In genomic region chr2:165849129-165849528, GRCm38 (mm10) we compare ENCODE assay signal across 9 mouse cellular contexts. TPM values are rescaled to one million over a fixed set of nuclear protein-coding genes. Genes with fewer than 3 reads are reported as not detected.
A peak's percentile ranks its signal among the peaks of the same experiment; 100 is the strongest.
DNase-seq lines count a peak whose midpoint lies in the region; ATAC-seq and TF ChIP-seq lines count a peak whose summit lies in the region.
"Had no signal": no experiment of that assay in that cellular context is flagged by ENCODE, and none has a peak within 500 bp of the region (broad histone marks: within the 10 kb centered on the region; RNA-seq: fewer than 3 reads in every experiment).

No protein-coding gene starts in this region.

- H3K9ac ChIP-seq in intestine, embryonic 14.5 days (ENCODE audit: low read length): no peak overlapping the region
- no peak overlapping the region for H3K9ac ChIP-seq in intestine, postnatal 0 days (ENCODE audit: low read depth, low read length)
- H3K9ac ChIP-seq in hindbrain, embryonic 15.5 days: no peak overlapping the region
- no peak overlapping the region for H3K9ac ChIP-seq in liver, embryonic 13.5 days

- H3ac ChIP-seq in myocyte (ENCODE audit: control insufficient read depth, insufficient read length): no peak overlapping the region

- H3K4me1 ChIP-seq in intestine, embryonic 14.5 days (replicated peaks; ENCODE audit: control insufficient read depth, insufficient read depth, low read length): peaks cover 10% of the 10 kb centered on the region
- H3K4me1 ChIP-seq in intestine, postnatal 0 days (replicated peaks; ENCODE audit: control insufficient read depth, insufficient read depth, low read length): 0 out of 2 replicates have a peak, but pooled peaks cover 5% of the 10 kb centered on the region
- peaks cover 38% of the 10 kb centered on the region for H3K4me1 ChIP-seq in hindbrain, embryonic 15.5 days (replicated peaks)
- peaks cover 39% of the 10 kb centered on the region for H3K4me1 ChIP-seq in liver, embryonic 13.5 days (replicated peaks)

- WGBS in intestine, embryonic 14.5 days: 48% methylated on average over 5 of the region's 5 CpGs
- 35% methylated on average over 5 of the region's 5 CpGs for WGBS in intestine, postnatal 0 days
- WGBS in hindbrain, embryonic 15.5 days: 25% methylated on average over 5 of the region's 5 CpGs
- WGBS in liver, embryonic 13.5 days (ENCODE audit: insufficient replicate concordance): 52% methylated on average over 5 of the region's 5 CpGs

- no peak overlapping the region for H3K4me3 ChIP-seq in intestine, embryonic 14.5 days (ENCODE audit: low read depth, low read length)
- no peak overlapping the region for H3K4me3 ChIP-seq in intestine, postnatal 0 days (ENCODE audit: low read depth, low read length)
- no peak overlapping the region for H3K4me3 ChIP-seq in hindbrain, embryonic 15.5 days
- no peak overlapping the region for H3K4me3 ChIP-seq in liver, embryonic 13.5 days (replicated peaks)
- H3K4me3 ChIP-seq in myocyte: no peak overlapping the region
- H3K4me3 ChIP-seq: megakaryocyte, embryonic 14.5 days had no signal

- no peaks in the 10 kb centered on the region for H3K9me3 ChIP-seq in intestine, embryonic 14.5 days (ENCODE audit: control insufficient read depth, low read length)
- H3K9me3 ChIP-seq in intestine, postnatal 0 days (ENCODE audit: control insufficient read depth): no peaks in the 10 kb centered on the region
- H3K9me3 ChIP-seq in hindbrain, embryonic 15.5 days: no peaks in the 10 kb centered on the region
- no peaks in the 10 kb centered on the region for H3K9me3 ChIP-seq in liver, embryonic 13.5 days (replicated peaks)
- H3K9me3 ChIP-seq: megakaryocyte, embryonic 14.5 days had no signal

- H3K27ac ChIP-seq in intestine, embryonic 14.5 days (ENCODE audit: low read depth): no peak overlapping the region
- H3K27ac ChIP-seq in intestine, postnatal 0 days (ENCODE audit: low read depth, low read length): no peak overlapping the region; the same call in 1 of the 2 replicates
- H3K27ac ChIP-seq in hindbrain, embryonic 15.5 days (replicated peaks): 0 out of 2 replicates have a peak overlapping the region, but pooled peaks have one; percentile 32
- no peak overlapping the region for H3K27ac ChIP-seq in liver, embryonic 13.5 days

- TF ChIP-seq POLR2A in myocyte (IDR thresholded peaks at IDR 0.05; ENCODE audit: insufficient read length, low read depth): no peak

- peaks cover 53% of the 10 kb centered on the region for H3K79me2 ChIP-seq in myocyte (ENCODE audit: control insufficient read depth, insufficient read depth)

- no peak for DNase-seq in intestine, embryonic 14.5 days (ENCODE audit: low spot score)
- DNase-seq in adrenal gland, postnatal 25 days: peak; percentile 88
- peak; percentile 73 for DNase-seq in gastrocnemius, postnatal 14 days
- DNase-seq in liver, embryonic 13.5 days: no peak
- no peak for DNase-seq in embryo, embryonic 10 days (ENCODE audit: low spot score)

- H3K27me3 ChIP-seq in intestine, embryonic 14.5 days (replicated peaks; ENCODE audit: control insufficient read depth, insufficient read depth, low read length): no peaks in the 10 kb centered on the region
- no peaks in the 10 kb centered on the region for H3K27me3 ChIP-seq in intestine, postnatal 0 days (replicated peaks; ENCODE audit: control insufficient read depth, insufficient read depth, low read length)
- no peaks in the 10 kb centered on the region for H3K27me3 ChIP-seq in hindbrain, embryonic 15.5 days
- no peaks in the 10 kb centered on the region for H3K27me3 ChIP-seq in liver, embryonic 13.5 days
- H3K27me3 ChIP-seq in myocyte (ENCODE audit: control insufficient read depth, insufficient read depth, insufficient read length): no peaks in the 10 kb centered on the region
- H3K27me3 ChIP-seq: megakaryocyte, embryonic 14.5 days had no signal

- H3K36me3 ChIP-seq in intestine, embryonic 14.5 days (ENCODE audit: control insufficient read depth, insufficient read depth, low read length): peaks cover 62% of the 10 kb centered on the region
- peaks cover 77% of the 10 kb centered on the region for H3K36me3 ChIP-seq in intestine, postnatal 0 days (ENCODE audit: control insufficient read depth, insufficient read depth)
- peaks cover 16% of the 10 kb centered on the region for H3K36me3 ChIP-seq in hindbrain, embryonic 15.5 days
- peaks cover 93% of the 10 kb centered on the region for H3K36me3 ChIP-seq in liver, embryonic 13.5 days
- H3K36me3 ChIP-seq in myocyte (ENCODE audit: control insufficient read depth, insufficient read depth): peaks cover 22% of the 10 kb centered on the region

- no peak overlapping the region for H3K4me2 ChIP-seq in intestine, embryonic 14.5 days (ENCODE audit: low read length)
- H3K4me2 ChIP-seq in intestine, postnatal 0 days (replicated peaks; ENCODE audit: low read depth): no peak overlapping the region
- no peak overlapping the region for H3K4me2 ChIP-seq in hindbrain, embryonic 15.5 days
- no peak overlapping the region for H3K4me2 ChIP-seq in liver, embryonic 13.5 days
- H3K4me2 ChIP-seq in myocyte (ENCODE audit: low read depth): no peak overlapping the region

- intact Hi-C loops in gastrocnemius, postnatal 14 days (cut with DNase I; ENCODE audit: low total_unique reads): no loop called here

- 0 out of 2 replicates have a peak, but pooled peaks have one; percentile 38 for ATAC-seq in intestine, embryonic 14.5 days (replicated peaks; ENCODE audit: low FRiP score, low TSS enrichment, low read depth)
- ATAC-seq in intestine, postnatal 0 days: no peak
- peak; percentile 47 for ATAC-seq in hindbrain, embryonic 15.5 days (ENCODE audit: low FRiP score, low read depth)
- ATAC-seq in liver, embryonic 13.5 days (ENCODE audit: low read depth): peak; percentile 49; the same call in 1 of the 2 replicates

- TF ChIP-seq CTCF in intestine, postnatal 0 days (IDR thresholded peaks at IDR 0.05; ENCODE audit: low read depth): no peak

TF ChIP-seq in myocyte, 11 proteins besides CTCF, POLR2A, EP300 and RAD21:
- no peak for TF ChIP-seq TCF12 (IDR thresholded peaks at IDR 0.05; ENCODE audit: insufficient read depth, poor library complexity, severe bottlenecking)
- TF ChIP-seq USF1 (IDR thresholded peaks at IDR 0.05; ENCODE audit: low read depth): peak; percentile 76

RNA-seq across cellular contexts. Expression of gene Zmynd8, which starts 49.7 kb away (rescaled TPM):
- 49.2 and 53.6 TPM in 2 replicates for polyA plus RNA-seq in intestine, embryonic 14.5 days (2014; fragmentation: Nextera tagmentation; extraction: Ambion mirVana)
- 43.5 and 57.7 TPM in 2 replicates for polyA plus RNA-seq in intestine, postnatal 0 days (2015; fragmentation: Nextera tagmentation; extraction: Ambion mirVana)
- total RNA-seq in adrenal gland, postnatal 25 days (2021): 57.4 and 73.1 TPM in 2 replicates
- 10 to 100 TPM; 20.7 to 22.0 TPM for total RNA-seq in gastrocnemius, postnatal 14 days (2021)
- polyA plus RNA-seq in hindbrain, embryonic 15.5 days (2015; fragmentation: Nextera tagmentation; extraction: Ambion mirVana): 71.8 and 79.2 TPM in 2 replicates
- 26.5 and 28.3 TPM in 2 replicates for polyA plus RNA-seq in liver, embryonic 13.5 days (2015; fragmentation: Nextera tagmentation; extraction: Ambion mirVana)
- polyA plus RNA-seq in myocyte (2012; fragmentation: generic; extraction: Trizol): 20.9 TPM

Comparison
In these comparisons a context has a peak if more than half of its experiments do, and no peak if none do; other contexts are left out.
1. DNase-seq: peak in adrenal gland, postnatal 25 days (single experiment) and gastrocnemius, postnatal 14 days (single experiment); none in intestine, embryonic 14.5 days (single experiment), liver, embryonic 13.5 days (single experiment) and embryo, embryonic 10 days (single experiment).